In genomic region chr11:78412861-78413260, GRCm38 (mm10) we compare ENCODE assay signal across 27 mouse cellular contexts. TPM values are rescaled to one million over a fixed set of nuclear protein-coding genes. Genes with fewer than 3 reads are reported as not detected.
DNase-seq lines count a peak whose midpoint lies in the region; ATAC-seq and TF ChIP-seq lines count a peak whose summit lies in the region.
"Had no signal": no experiment of that assay in that cellular context is flagged by ENCODE, and none has a peak within 500 bp of the region (broad histone marks: within the 10 kb centered on the region; RNA-seq: fewer than 3 reads in every experiment).

No protein-coding gene starts in this region.

- H3K9me3 ChIP-seq in kidney, embryonic 14.5 days (ENCODE audit: control insufficient read depth, low read length) = no peaks in the 10 kb centered on the region
- H3K9me3 ChIP-seq: forebrain, embryonic 12.5 days; limb, embryonic 15.5 days; midbrain, embryonic 15.5 days had no signal

- no peak for ATAC-seq in kidney, embryonic 14.5 days (ENCODE audit: low FRiP score, low TSS enrichment)
- ATAC-seq in megakaryocyte-erythroid progenitor cell, adult 5-6 weeks (replicated peaks; ENCODE audit: low FRiP score, low TSS enrichment, poor library complexity, severe bottlenecking) = no peak
- ATAC-seq: liver, postnatal 0 days; midbrain, embryonic 15.5 days; Patski had no signal

- peak overlapping the region; percentile 79; the same call in 1 of the 2 replicates for H3K27ac ChIP-seq in kidney, adult 2 months (ENCODE audit: insufficient read depth, low read depth, low read length)
- no peak overlapping the region for H3K27ac ChIP-seq in kidney, embryonic 14.5 days (ENCODE audit: low read depth, low read length)
- H3K27ac ChIP-seq: forebrain, embryonic 12.5 days; hindbrain, embryonic 14.5 days; limb, embryonic 15.5 days; midbrain, embryonic 15.5 days had no signal

- no peaks in the 10 kb centered on the region for H3K36me3 ChIP-seq in kidney, adult 2 months (ENCODE audit: control insufficient read depth, insufficient read depth, low read length)
- no peaks in the 10 kb centered on the region for H3K36me3 ChIP-seq in kidney, embryonic 14.5 days (ENCODE audit: control insufficient read depth, insufficient read depth, low read length)
- H3K36me3 ChIP-seq: forebrain, embryonic 12.5 days; limb, embryonic 15.5 days; midbrain, embryonic 15.5 days had no signal

- TF ChIP-seq POLR2A in kidney, adult 2 months (IDR thresholded peaks at IDR 0.05; ENCODE audit: low read depth, low read length) = no peak

- no peak for DNase-seq in kidney, adult 2 months
- peak; percentile 14 to 30 for DNase-seq in left cerebral cortex, postnatal 36 days (ENCODE audit: low spot score in 2 of 2)
- no peak for DNase-seq in left cerebral cortex, postnatal 4 days
- peak; percentile 66 for DNase-seq in adrenal gland, postnatal 14 days
- peak; percentile 73 for DNase-seq in brain, adult 2 months (ENCODE audit: low read depth, low spot score)
- DNase-seq: heart, postnatal 36 days; liver, postnatal 0 days; lung, postnatal 10 days had no signal

- no peaks in the 10 kb centered on the region for H3K27me3 ChIP-seq in kidney, adult 2 months (replicated peaks; ENCODE audit: control insufficient read depth, insufficient read depth, low read length)
- no peaks in the 10 kb centered on the region for H3K27me3 ChIP-seq in kidney, embryonic 14.5 days (ENCODE audit: control insufficient read depth, insufficient read depth, low read length)
- H3K27me3 ChIP-seq: limb, embryonic 15.5 days; midbrain, embryonic 15.5 days; Patski had no signal

- H3K4me1 ChIP-seq in kidney, adult 2 months (ENCODE audit: control insufficient read depth, insufficient read depth, low read length) = peaks cover 55% of the 10 kb centered on the region
- no peaks in the 10 kb centered on the region for H3K4me1 ChIP-seq in kidney, embryonic 14.5 days (ENCODE audit: control insufficient read depth, insufficient read depth, low read length)
- H3K4me1 ChIP-seq: forebrain, embryonic 12.5 days; midbrain, embryonic 15.5 days had no signal

- no peak overlapping the region for H3K4me3 ChIP-seq in kidney, adult 2 months (ENCODE audit: insufficient read depth, low read depth, low read length)
- no peak overlapping the region for H3K4me3 ChIP-seq in kidney, embryonic 14.5 days (ENCODE audit: low read length)
- H3K4me3 ChIP-seq: forebrain, embryonic 12.5 days; limb, embryonic 15.5 days; midbrain, embryonic 15.5 days; myocyte had no signal

- TF ChIP-seq CTCF in kidney, adult 2 months (conservative IDR thresholded peaks at IDR 0.05; ENCODE audit: insufficient read depth, insufficient read length, low read depth, low read length) = no peak

- WGBS in kidney, adult 2 months = 63% methylated on average over 6 of the region's 6 CpGs
- WGBS in kidney, embryonic 14.5 days = 73% methylated on average over 6 of the region's 6 CpGs

- intact Hi-C loops in left cerebral cortex, postnatal 36 days (cut with DNase I) = no loop called here
- intact Hi-C loops in left cerebral cortex, postnatal 4 days (cut with DNase I) = no loop called here

- H3K4me2 ChIP-seq in kidney, embryonic 14.5 days (replicated peaks; ENCODE audit: low read depth, low read length) = no peak overlapping the region
- H3K4me2 ChIP-seq: forebrain, embryonic 12.5 days; hindbrain, embryonic 14.5 days; limb, embryonic 15.5 days; midbrain, embryonic 15.5 days had no signal

- no peak overlapping the region for H3K9ac ChIP-seq in kidney, embryonic 14.5 days (ENCODE audit: low read depth, low read length)
- H3K9ac ChIP-seq: forebrain, embryonic 12.5 days; hindbrain, embryonic 14.5 days; limb, embryonic 15.5 days; liver, postnatal 0 days; midbrain, embryonic 15.5 days had no signal

RNA-seq across cellular contexts. Expression of gene Slc13a2, which starts 9.2 kb away (rescaled TPM):
- polyA plus RNA-seq in kidney, adult 2 months (2012; rRNA removed) = 91.0 and 105 TPM in 2 replicates
- polyA plus RNA-seq in kidney, embryonic 14.5 days (2014; fragmentation: Nextera tagmentation; extraction: Ambion mirVana) = 0.07 and 0.45 TPM in 2 replicates
- not detected for total RNA-seq in left cerebral cortex, postnatal 36 days (2021)
- not detected for total RNA-seq in left cerebral cortex, postnatal 4 days (2021)
- not detected in 2 replicates for total RNA-seq in adrenal gland, postnatal 14 days (2021)
- total RNA-seq in megakaryocyte-erythroid progenitor cell, adult 5-6 weeks (2014; fragmentation: Nextera tagmentation) = not detected in 2 replicates
- total RNA-seq in megakaryocyte-erythroid progenitor cell, adult 5-6 weeks (2017) = not detected in 2 replicates
- total RNA-seq: gastrocnemius, adult 18-20 months; granulocyte monocyte progenitor cell, adult 5-6 weeks; heart, postnatal 36 days; left cerebral cortex, postnatal 14 days had no signal
- polyA plus RNA-seq: brain, embryonic 14.5 days; cortical plate, adult 2 months; embryonic facial prominence, embryonic 11.5 days; forebrain, embryonic 12.5 days; heart, embryonic 14.5 days; hindbrain, embryonic 14.5 days; midbrain, embryonic 15.5 days; neural tube, embryonic 14.5 days had no signal

RNA-seq across cellular contexts. Expression of gene Foxn1, which starts 26.5 kb away (rescaled TPM):
- 0.03 and 0.05 TPM in 2 replicates for polyA plus RNA-seq in kidney, adult 2 months (2012; rRNA removed)
- 0.11 TPM in 1 of 2 replicates, not detected in the other for polyA plus RNA-seq in kidney, embryonic 14.5 days (2014; fragmentation: Nextera tagmentation; extraction: Ambion mirVana)
- total RNA-seq in left cerebral cortex, postnatal 36 days (2021) = not detected
- total RNA-seq in left cerebral cortex, postnatal 4 days (2021) = not detected
- total RNA-seq in adrenal gland, postnatal 14 days (2021) = 0.15 TPM in 1 of 2 replicates, not detected in the other
- not detected in 2 replicates for total RNA-seq in megakaryocyte-erythroid progenitor cell, adult 5-6 weeks (2014; fragmentation: Nextera tagmentation)
- total RNA-seq in megakaryocyte-erythroid progenitor cell, adult 5-6 weeks (2017) = not detected in 2 replicates
- total RNA-seq: gastrocnemius, adult 18-20 months; granulocyte monocyte progenitor cell, adult 5-6 weeks; heart, postnatal 36 days; left cerebral cortex, postnatal 14 days; megakaryocyte, adult 5-6 weeks had no signal
- polyA plus RNA-seq: forebrain, embryonic 12.5 days; heart, embryonic 14.5 days; hindbrain, embryonic 14.5 days; intestine, embryonic 14.5 days; large intestine, adult 2 months; liver, postnatal 0 days; midbrain, embryonic 15.5 days; neural tube, embryonic 14.5 days had no signal

RNA-seq across cellular contexts. Expression of gene Slc46a1, which starts 52.6 kb away (rescaled TPM):
- polyA plus RNA-seq in kidney, adult 2 months (2012; rRNA removed) = 93.2 and 115 TPM in 2 replicates
- polyA plus RNA-seq in kidney, embryonic 14.5 days (2014; fragmentation: Nextera tagmentation; extraction: Ambion mirVana) = 13.1 and 18.5 TPM in 2 replicates
- total RNA-seq in left cerebral cortex, postnatal 36 days (2021) = 10 to 100 TPM in 1 of 2 experiments, 1 to 10 TPM in 1; 9.4 to 11.7 TPM
- 10 to 100 TPM in 1 of 2 experiments, 1 to 10 TPM in 1; 7.6 to 11.8 TPM for total RNA-seq in left cerebral cortex, postnatal 4 days (2021)
- total RNA-seq in adrenal gland, postnatal 14 days (2021) = 16.7 and 20.5 TPM in 2 replicates
- 2.6 and 3.6 TPM in 2 replicates for total RNA-seq in megakaryocyte-erythroid progenitor cell, adult 5-6 weeks (2014; fragmentation: Nextera tagmentation)
- total RNA-seq in megakaryocyte-erythroid progenitor cell, adult 5-6 weeks (2017) = 0.56 and 0.76 TPM in 2 replicates

Comparison
In these comparisons a context has a peak if more than half of its experiments do, and no peak if none do; other contexts are left out.
1. DNase-seq: peak in left cerebral cortex, postnatal 36 days (2 of 2), adrenal gland, postnatal 14 days (single experiment) and brain, adult 2 months (single experiment); none in kidney, adult 2 months (single experiment) and left cerebral cortex, postnatal 4 days (single experiment).